Mouse (Mus musculus) liver, embryonic 12.5 days (tissue): ENCODE results near the gene Pola2. TPM values are rescaled to one million over a fixed set of nuclear protein-coding genes. Genes with fewer than 3 reads are reported as not detected.

Experiments used
- ATAC-seq: fragments of 200-750 bp; cut with Nextera tagmentation; 2 replicates; pipeline ENCODE4 v1.8.0; 2017; ENCODE audit warnings: moderate number of reproducible peaks, mild to moderate bottlenecking, moderate library complexity
- H3K27ac ChIP-seq: fragments of 300-500 bp; sonication (generic); 2 replicates; pipeline ENCODE4 v1.5.1; 2016; ENCODE audit warnings: mild to moderate bottlenecking
- H3K27me3 ChIP-seq: fragments of 300-500 bp; sonication (generic); replicated peaks from 2 replicates; pipeline ENCODE4 v1.6.1; 2016; ENCODE audit warnings: mild to moderate bottlenecking, moderate library complexity
- H3K36me3 ChIP-seq: fragments of 300-500 bp; sonication (generic); 2 replicates; pipeline ENCODE4 v1.6.1; 2016; ENCODE audit warnings: mild to moderate bottlenecking, moderate library complexity
- H3K4me1 ChIP-seq: fragments of 300-500 bp; sonication (generic); 2 replicates; pipeline ENCODE4 v1.6.1; 2016
- H3K4me2 ChIP-seq: fragments of 300-500 bp; sonication (generic); 2 replicates; pipeline ENCODE4 v1.6.1; 2016; ENCODE audit warnings: mild to moderate bottlenecking, moderate library complexity
- H3K4me3 ChIP-seq: fragments of 300-500 bp; sonication (generic); 2 replicates; pipeline ENCODE4 v1.5.1; 2016; ENCODE audit warnings: mild to moderate bottlenecking, moderate library complexity
- H3K9ac ChIP-seq: fragments of 300-500 bp; sonication (generic); 2 replicates; pipeline ENCODE4 v1.6.1; 2016; ENCODE audit warnings: mild to moderate bottlenecking, moderate library complexity
- H3K9me3 ChIP-seq: fragments of 300-500 bp; sonication (generic); replicated peaks from 2 replicates; pipeline ENCODE4 v1.6.1; 2016; ENCODE audit warnings: mild to moderate bottlenecking, moderate library complexity
- WGBS: fragments of 180-500 bp; shearing (Covaris S2); methylation state at CpG from one replicate; pipeline ENCODE4 v1.1.7; 2016; ENCODE audit not compliant: insufficient replicate concordance; 5-methylcytosine and 5-hydroxymethylcytosine counted together
- polyA plus RNA-seq: library from polyadenylated mRNA; unstranded; fragments of >200 nt; fragmentation: Nextera tagmentation; extraction: Ambion mirVana; gene quantifications from 2 replicates; pipeline ENCODE4 v1.2.1, GENCODE M21; 2016

Pola2 gene
- polyA plus RNA-seq, 1 experiment from 2014 or later = 83.2 TPM

- Histone ChIP-seq H3K27me3 (peaks cover 19% of the 10 kb centered on the region), H3K4me2 (no peak overlapping the region), H3K9me3 (no peaks in the 10 kb centered on the region), H3K27ac (no peak overlapping the region), H3K36me3 (peaks cover 22% of the 10 kb centered on the region), H3K4me1 (peaks cover 43% of the 10 kb centered on the region), H3K9ac (no peak overlapping the region), H3K4me3 (no peak overlapping the region)
- WGBS = 52% methylated on average over 5 of the region's 5 CpGs
- ATAC-seq = no peak
These were observed 28.3 kb downstream of the Pola2 start for GRCm38 (mm10) chr19:5935691-5936090.

GRCm38 (mm10) chr19:5935266-5935665 is 28.7 kb downstream of the Pola2 start:
- H3K4me3 ChIP-seq = no peak overlapping the region
- peaks cover 43% of the 10 kb centered on the region for H3K4me1 ChIP-seq
- H3K36me3 ChIP-seq = peaks cover 17% of the 10 kb centered on the region
- ATAC-seq = no peak
- H3K9ac ChIP-seq = no peak overlapping the region
- H3K9me3 ChIP-seq = no peaks in the 10 kb centered on the region
- 40% methylated on average over 3 of the region's 3 CpGs for WGBS
- peaks cover 19% of the 10 kb centered on the region for H3K27me3 ChIP-seq
- H3K4me2 ChIP-seq = no peak overlapping the region
- no peak overlapping the region for H3K27ac ChIP-seq

GRCm38 (mm10) chr19:5929634-5930596 is 34.1 kb downstream of the Pola2 start:
- H3K4me2 ChIP-seq = no peak overlapping the region
- ATAC-seq = no peak
- WGBS = 36% methylated on average over 14 of the region's 14 CpGs

GRCm38 (mm10) chr19:5928546-5928945 is 35.5 kb downstream of the Pola2 start:
- Histone ChIP-seq H3K4me2 (no peak overlapping the region), H3K36me3 (no peaks in the 10 kb centered on the region), H3K9ac (no peak overlapping the region), H3K27me3 (peaks cover 36% of the 10 kb centered on the region), H3K27ac (no peak overlapping the region), H3K9me3 (no peaks in the 10 kb centered on the region), H3K4me1 (peaks cover 48% of the 10 kb centered on the region), H3K4me3 (no peak overlapping the region)
- no peak for ATAC-seq
- WGBS = 72% methylated on average over 3 of the region's 3 CpGs

More at GRCm38 (mm10) chr19:5929634-5930596, 34.1 kb downstream of the Pola2 start:
- Histone ChIP-seq H3K4me3 (no peak overlapping the region), H3K9me3 (no peaks in the 10 kb centered on the region), H3K4me1 (peaks cover 37% of the 10 kb centered on the region), H3K27me3 (peaks cover 49% of the 10 kb centered on the region), H3K36me3 (no peaks in the 10 kb centered on the region), H3K9ac (no peak overlapping the region), H3K27ac (peak overlapping the region; percentile 26; the same call in 1 of the 2 replicates)

GRCm38 (mm10) chr19:5928104-5928503 is 35.9 kb downstream of the Pola2 start:
- 69% methylated on average over 6 of the region's 6 CpGs for WGBS
- Histone ChIP-seq H3K4me1 (peaks cover 52% of the 10 kb centered on the region), H3K36me3 (no peaks in the 10 kb centered on the region), H3K9me3 (no peaks in the 10 kb centered on the region), H3K27me3 (peaks cover 35% of the 10 kb centered on the region), H3K4me3 (no peak overlapping the region), H3K27ac (no peak overlapping the region), H3K4me2 (no peak overlapping the region), H3K9ac (no peak overlapping the region)
- no peak for ATAC-seq

- H3K4me3 ChIP-seq = no peak overlapping the region
- no peaks in the 10 kb centered on the region for H3K36me3 ChIP-seq
- H3K27me3 ChIP-seq = peaks cover 35% of the 10 kb centered on the region
- ATAC-seq = no peak
- no peak overlapping the region for H3K4me2 ChIP-seq
- H3K9ac ChIP-seq = no peak overlapping the region
- H3K9me3 ChIP-seq = no peaks in the 10 kb centered on the region
- 70% methylated on average over 8 of the region's 8 CpGs for WGBS
- peaks cover 58% of the 10 kb centered on the region for H3K4me1 ChIP-seq
- no peak overlapping the region for H3K27ac ChIP-seq
These were observed 36.5 kb downstream of the Pola2 start for GRCm38 (mm10) chr19:5927532-5927931.

GRCm38 (mm10) chr19:5927026-5927425 is 37.0 kb downstream of the Pola2 start:
- no peak for ATAC-seq
- no peak overlapping the region for H3K27ac ChIP-seq
- peaks cover 63% of the 10 kb centered on the region for H3K4me1 ChIP-seq
- peaks cover 35% of the 10 kb centered on the region for H3K27me3 ChIP-seq
- WGBS = 69% methylated on average over 11 of the region's 11 CpGs
- no peaks in the 10 kb centered on the region for H3K36me3 ChIP-seq
- H3K4me2 ChIP-seq = no peak overlapping the region
- H3K4me3 ChIP-seq = no peak overlapping the region
- no peak overlapping the region for H3K9ac ChIP-seq
- H3K9me3 ChIP-seq = no peaks in the 10 kb centered on the region

- Histone ChIP-seq H3K4me1 (peaks cover 75% of the 10 kb centered on the region), H3K4me2 (peak overlapping the region; percentile 96), H3K36me3 (no peaks in the 10 kb centered on the region), H3K9me3 (no peaks in the 10 kb centered on the region), H3K27ac (peak overlapping the region; percentile 22; the same call in 1 of the 2 replicates), H3K27me3 (peaks cover 35% of the 10 kb centered on the region), H3K9ac (no peak overlapping the region), H3K4me3 (peak overlapping the region; percentile 66; the same call in 1 of the 2 replicates)
- 31% methylated on average over 11 of the region's 11 CpGs for WGBS
- no peak for ATAC-seq
These were observed 38.6 kb downstream of the Pola2 start for GRCm38 (mm10) chr19:5925311-5925855.

GRCm38 (mm10) chr19:5924713-5925093 is 39.3 kb downstream of the Pola2 start, which contains the start of gene Cdc42ep2:
TSS of gene Cdc42ep2 (minus strand) at chr19:5924816.
- WGBS = under 1% methylated on average over 18 of the region's 18 CpGs
- H3K9ac ChIP-seq = peak within 1 kb of the TSS; percentile 71
- H3K4me3 ChIP-seq = peak within 1 kb of the TSS; percentile 66
- no peaks in the 10 kb centered on the region for H3K9me3 ChIP-seq
- peak; percentile 87 for ATAC-seq
- peaks cover 74% of the 10 kb centered on the region for H3K4me1 ChIP-seq
- H3K27ac ChIP-seq = peak within 1 kb of the TSS; percentile 78
- peaks cover 35% of the 10 kb centered on the region for H3K27me3 ChIP-seq
- H3K36me3 ChIP-seq = no peaks in the 10 kb centered on the region
- H3K4me2 ChIP-seq = peak within 1 kb of the TSS; percentile 96

- no peaks in the 10 kb centered on the region for H3K9me3 ChIP-seq
- ATAC-seq = peak; percentile 34
- peaks cover 35% of the 10 kb centered on the region for H3K27me3 ChIP-seq
- peak overlapping the region; percentile 96 for H3K4me2 ChIP-seq
- peak overlapping the region; percentile 78 for H3K27ac ChIP-seq
- under 1% methylated on average over 38 of the region's 38 CpGs for WGBS
- H3K36me3 ChIP-seq = no peaks in the 10 kb centered on the region
- H3K4me1 ChIP-seq = peaks cover 68% of the 10 kb centered on the region
- H3K4me3 ChIP-seq = peak overlapping the region; percentile 66
- peak overlapping the region; percentile 71 for H3K9ac ChIP-seq
These were observed 39.9 kb downstream of the Pola2 start for GRCm38 (mm10) chr19:5923990-5924712.

GRCm38 (mm10) chr19:5922963-5923362 is 41.0 kb downstream of the Pola2 start:
- Histone ChIP-seq H3K9ac (peak overlapping the region; percentile 66), H3K27me3 (peaks cover 28% of the 10 kb centered on the region), H3K36me3 (peaks cover 3% of the 10 kb centered on the region), H3K9me3 (no peaks in the 10 kb centered on the region), H3K4me2 (peak overlapping the region; percentile 96), H3K4me1 (peaks cover 56% of the 10 kb centered on the region), H3K27ac (peak overlapping the region; percentile 88), H3K4me3 (peak overlapping the region; percentile 41; the same call in 1 of the 2 replicates)
- 69% methylated on average over 3 of the region's 3 CpGs for WGBS
- ATAC-seq = no peak
